Mouse (Mus musculus) stomach, postnatal 0 days (tissue): ENCODE data around the gene Sgip1.

Experiments
- CTCF ChIP-seq: IDR thresholded peaks from 2 replicates; pipeline ENCODE4 v1.5.1; 2016; ENCODE audit warnings: antibody characterized with exemption, low read depth, mild to moderate bottlenecking, moderate library complexity
- EP300 ChIP-seq: optimal IDR thresholded peaks from 2 replicates; pipeline ENCODE3; 2016; ENCODE audit warnings: antibody characterized with exemption

DNA sequence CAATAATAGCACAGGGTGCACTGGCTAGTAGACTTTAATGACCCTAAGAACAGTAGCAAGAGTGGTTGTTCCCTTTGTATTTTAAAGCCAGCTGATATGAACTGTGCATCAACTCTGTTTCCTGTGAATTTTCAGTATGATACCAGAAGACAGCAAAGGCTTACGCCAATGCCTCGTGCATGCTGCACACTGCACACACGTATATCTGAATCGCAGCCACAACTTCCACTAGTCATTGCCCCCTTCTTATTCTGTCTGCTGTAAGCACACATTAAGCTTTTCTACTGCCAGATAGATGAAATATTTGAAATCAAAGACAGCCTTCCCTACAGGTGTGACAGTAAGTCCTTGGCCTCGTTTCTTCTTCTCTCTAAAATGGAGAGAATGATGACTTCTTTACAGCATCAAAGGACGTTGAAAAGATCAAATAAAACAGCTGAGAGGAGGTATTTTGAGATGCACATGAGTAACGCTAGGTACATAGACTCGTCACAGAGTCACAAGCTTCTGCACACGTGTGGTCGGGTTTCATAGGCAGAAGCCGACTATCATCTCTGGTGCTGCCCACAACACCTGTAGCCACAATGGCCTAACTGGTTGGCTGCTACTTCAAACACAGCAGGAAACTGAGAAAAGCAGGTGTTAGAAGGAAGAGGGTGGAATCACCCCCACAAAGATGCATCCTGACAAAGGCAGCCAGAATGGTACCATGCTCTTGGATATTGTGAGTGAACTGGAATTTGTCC is 249.7 kb downstream of the Sgip1 start:
- TF ChIP-seq CTCF = no peak
- TF ChIP-seq EP300 = no peak
